Mouse (Mus musculus) ovary, postnatal 10 days (tissue): Measurements from ENCODE around the gene Sec62.
"Not testable (repeated sequence)": the region's sequence is repeated elsewhere in the genome, so short reads cannot be mapped to it uniquely, and the experiment has no call there.

Experiments
- DNase-seq: peaks from one replicate; pipeline ENCODE4 v3.0.0; 2022; ENCODE audit warnings: low spot score

Sec62 gene

DNA sequence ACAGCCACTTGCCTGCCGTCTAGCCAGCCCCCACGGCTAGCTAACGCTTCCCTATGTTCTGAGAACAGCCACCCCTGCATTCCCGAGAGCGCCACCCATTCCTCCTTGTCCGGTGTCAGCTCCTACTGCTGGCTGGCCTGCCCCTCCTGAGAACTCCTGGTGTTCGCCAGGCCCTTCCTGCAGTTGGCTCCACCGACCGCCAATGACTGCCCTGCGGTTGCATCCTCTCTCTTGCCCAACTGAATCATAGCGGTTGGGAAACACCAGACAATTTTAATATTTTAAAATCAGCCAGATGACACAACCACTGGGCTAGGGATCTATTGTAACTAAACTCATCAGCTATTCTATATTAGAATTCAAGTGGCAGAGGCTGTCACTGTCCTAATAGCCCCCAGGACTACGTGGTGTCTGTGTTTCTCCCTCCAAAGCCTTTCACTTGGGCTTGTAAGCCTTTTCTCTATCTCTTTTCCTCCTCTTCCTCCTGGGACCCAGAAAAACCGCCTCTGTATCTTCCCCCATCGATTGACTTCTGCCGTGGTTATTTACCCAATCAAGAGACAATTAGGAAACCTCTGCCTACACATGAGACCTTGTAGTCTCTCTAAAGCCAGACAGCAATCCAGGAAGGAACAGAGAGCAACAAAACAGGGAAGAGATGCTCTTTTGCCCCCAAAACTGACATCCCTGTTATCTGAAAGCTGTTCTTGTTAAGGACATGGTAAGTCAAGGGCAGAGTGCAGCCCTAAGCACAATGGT, 39.4 kb downstream of the Sec62 start:
- no peak for DNase-seq

DNA sequence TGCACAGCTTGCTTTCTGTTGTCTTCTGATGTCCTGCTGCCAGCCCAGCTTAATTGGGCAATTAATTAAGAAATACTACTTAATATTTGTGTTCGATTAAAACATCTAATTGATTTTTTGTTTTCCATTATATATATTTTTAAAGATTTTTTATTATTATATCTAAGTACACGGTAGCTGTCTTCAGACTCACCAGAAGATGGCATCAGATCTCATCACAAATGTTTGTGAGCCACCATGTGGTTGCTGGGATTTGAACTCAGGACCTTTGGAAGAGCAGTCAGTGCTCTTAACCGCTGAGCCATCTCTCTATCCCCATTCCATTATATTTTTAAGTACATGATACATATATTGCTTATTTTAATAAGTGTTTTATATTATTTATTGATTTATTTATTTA, 40.6 kb downstream of the Sec62 start:
- DNase-seq: no peak

- no peak for DNase-seq
These were observed 53.1 kb downstream of the Sec62 start for GRCm38 (mm10) chr3:30845755-30846154.

GRCm38 (mm10) chr3:30847413-30847812, 54.7 kb downstream of the Sec62 start:
- DNase-seq: no peak

GRCm38 (mm10) chr3:30851422-30851821, 58.7 kb downstream of the Sec62 start:
- DNase-seq: no peak

DNA sequence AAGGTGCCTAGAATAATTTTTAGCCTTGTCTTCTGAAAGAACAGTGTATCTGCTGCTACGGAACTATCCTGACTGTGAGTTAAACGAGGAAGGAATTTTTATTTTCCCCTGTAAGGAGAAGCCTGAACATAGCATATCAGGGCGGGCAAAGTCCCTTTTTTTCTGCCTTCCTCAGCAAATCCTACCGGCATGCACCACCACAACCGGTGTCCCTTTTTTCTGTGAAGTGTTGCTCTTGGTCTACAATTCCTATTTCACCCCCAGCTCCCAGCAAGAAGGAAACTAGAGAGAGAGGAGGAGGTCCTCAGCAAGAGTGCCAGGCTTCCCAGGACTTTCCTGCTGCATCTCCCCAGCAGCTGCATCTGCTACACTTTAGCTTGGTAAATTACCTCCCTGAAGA, 60.9 kb downstream of the Sec62 start:
- DNase-seq: no peak

- DNase-seq: peak; percentile 19
These were observed 63.2 kb downstream of the Sec62 start, which contains the start of gene Gpr160 for GRCm38 (mm10) chr3:30855604-30856458. Gene Gpr160, plus strand, starts transcription at chr3:30855950.

DNA sequence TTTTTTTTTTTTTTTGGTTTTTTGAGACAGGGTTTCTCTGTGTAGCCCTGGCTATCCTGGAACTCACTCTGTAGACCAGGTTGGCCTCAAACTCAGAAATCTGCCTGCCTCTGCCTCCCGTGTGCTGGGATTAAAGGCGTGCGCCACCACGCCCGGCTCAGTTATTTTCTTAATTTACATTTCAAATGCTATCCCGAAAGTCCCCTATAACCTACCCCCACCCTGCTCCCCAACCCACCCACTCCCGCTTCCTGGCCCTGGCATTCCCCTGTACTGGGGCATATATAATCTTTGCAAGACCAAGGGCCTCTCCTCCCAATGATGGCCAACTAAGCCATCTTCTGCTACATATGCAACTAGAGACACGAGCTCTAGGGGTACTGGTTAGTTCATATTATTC, 66.9 kb downstream of the Sec62 start:
- DNase-seq: not testable (repeated sequence)

DNA sequence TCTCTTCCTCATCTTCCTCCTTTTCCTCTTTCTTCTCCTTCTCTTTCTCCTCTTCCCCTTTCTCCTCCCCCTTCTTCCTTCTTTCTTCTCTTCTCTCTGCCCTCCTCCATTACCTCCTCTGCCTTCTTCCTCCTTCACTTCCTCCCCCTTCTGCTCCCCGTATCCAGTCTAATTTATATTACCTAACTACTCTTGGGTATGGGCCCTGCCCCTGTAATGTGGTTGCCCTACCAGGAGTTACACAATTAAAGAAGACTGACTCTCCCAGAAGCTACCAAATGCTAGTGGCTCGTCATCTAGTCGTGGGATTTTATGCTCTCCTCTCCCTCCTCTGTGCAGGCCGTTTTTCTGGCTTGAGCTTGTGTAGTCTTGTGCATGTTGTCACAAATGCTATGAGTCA, 68.0 kb downstream of the Sec62 start:
- no peak for DNase-seq

- no peak for DNase-seq
These were observed 71.2 kb downstream of the Sec62 start for GRCm38 (mm10) chr3:30863712-30864435.

- DNase-seq: no peak
These were observed 72.0 kb downstream of the Sec62 start for GRCm38 (mm10) chr3:30864640-30865039.

- DNase-seq: no peak
These were observed 75.5 kb downstream of the Sec62 start for GRCm38 (mm10) chr3:30868176-30868575.

DNA sequence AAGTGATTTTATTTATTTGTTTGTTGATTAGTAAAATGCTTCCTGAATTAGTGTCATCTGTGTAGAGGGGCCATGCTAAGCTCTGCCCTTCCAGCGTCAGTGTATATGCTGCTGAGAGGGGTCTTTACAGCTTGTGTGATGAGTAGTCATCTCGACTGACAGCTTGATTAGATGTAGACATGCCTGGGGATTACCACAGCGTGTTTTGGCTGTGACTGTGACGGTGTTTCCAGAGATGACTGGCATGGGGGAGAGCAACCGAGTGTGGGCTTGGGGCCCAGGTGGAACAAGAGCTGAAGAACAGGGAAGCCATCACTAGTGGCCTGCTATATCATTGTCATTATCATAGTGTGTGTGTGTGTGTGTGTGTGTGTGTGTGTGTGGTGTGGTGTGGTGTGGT, 76.0 kb downstream of the Sec62 start:
- DNase-seq: no peak

GRCm38 (mm10) chr3:30869995-30870394, 77.3 kb downstream of the Sec62 start:
- no peak for DNase-seq
